Mouse (Mus musculus) testis, adult 2 months (tissue): Measurements from ENCODE around the gene Mgat5.

Experiments
- CTCF ChIP-seq: fragments of 200-500 bp; IDR thresholded peaks from 2 replicates; pipeline ENCODE4 v1.5.1; 2012; ENCODE audit warnings: low read depth, mild to moderate bottlenecking, inconsistent platforms, low read length, moderate library complexity; ENCODE audit not compliant: control insufficient read depth, insufficient read depth, insufficient replicate concordance
- POLR2A ChIP-seq: fragments of 200-500 bp; IDR thresholded peaks from 2 replicates; pipeline ENCODE4 v1.6.1; 2012; ENCODE audit warnings: low read depth, mild to moderate bottlenecking, inconsistent platforms, low read length, moderate library complexity; ENCODE audit not compliant: control insufficient read depth

DNA sequence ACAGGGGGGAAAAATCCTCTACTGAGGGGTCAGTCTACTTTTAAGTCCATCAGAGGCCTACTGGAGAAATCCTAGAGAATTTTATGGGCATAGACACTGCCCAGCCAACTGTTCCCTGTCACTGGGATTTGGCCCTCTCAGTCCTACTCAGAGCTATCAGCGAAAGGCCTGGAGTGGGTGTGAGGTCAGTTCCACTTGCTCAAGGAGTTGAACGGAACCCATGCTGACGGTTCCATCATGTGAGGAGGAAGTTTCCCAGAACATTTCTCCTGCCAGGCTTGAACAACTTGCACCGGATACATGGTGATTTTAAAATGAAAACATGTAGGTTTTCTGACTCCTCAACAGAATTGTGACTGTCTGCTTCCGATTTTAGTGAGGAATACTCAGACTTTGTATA lies 20.2 kb downstream of the Mgat5 start:
- TF ChIP-seq CTCF (no peak), POLR2A (no peak)
